Mouse (Mus musculus): Measurements from ENCODE around the gene Sorbs1.

Sorbs1 gene

GRCm38 (mm10) chr19:40299983-40300759 lies 213.4 kb downstream of the Sorbs1 start:
- DNase-seq (ENCODE audit: low spot score in 2 of 2) = no peak

- no peak for DNase-seq (ENCODE audit: low spot score in 2 of 2)
Observed at GRCm38 (mm10) chr19:40299182-40299581, 214.4 kb downstream of the Sorbs1 start.

DNA sequence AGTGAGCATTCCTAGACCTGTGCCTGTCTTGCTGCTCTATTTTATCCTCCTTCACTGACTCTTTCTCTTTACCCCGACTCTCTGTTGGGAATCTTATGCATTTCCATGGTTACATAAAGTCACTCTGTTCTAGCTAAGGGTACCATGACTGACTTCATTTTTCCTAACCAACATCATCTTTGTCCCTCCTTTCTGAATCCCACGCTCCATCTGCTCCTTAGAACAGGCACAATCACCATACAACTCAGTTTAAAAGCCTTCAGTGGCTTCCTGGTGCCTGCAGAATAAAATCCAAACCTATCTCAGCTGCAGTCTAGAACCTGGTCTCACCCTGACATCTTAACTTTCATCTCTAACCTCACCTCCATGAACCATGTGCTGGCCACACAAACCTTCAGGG lies 215.0 kb downstream of the Sorbs1 start:
- DNase-seq (ENCODE audit: low spot score in 2 of 2) = no peak

GRCm38 (mm10) chr19:40297798-40298144 lies 215.8 kb downstream of the Sorbs1 start:
- DNase-seq (ENCODE audit: low spot score in 2 of 2) = no peak

DNA sequence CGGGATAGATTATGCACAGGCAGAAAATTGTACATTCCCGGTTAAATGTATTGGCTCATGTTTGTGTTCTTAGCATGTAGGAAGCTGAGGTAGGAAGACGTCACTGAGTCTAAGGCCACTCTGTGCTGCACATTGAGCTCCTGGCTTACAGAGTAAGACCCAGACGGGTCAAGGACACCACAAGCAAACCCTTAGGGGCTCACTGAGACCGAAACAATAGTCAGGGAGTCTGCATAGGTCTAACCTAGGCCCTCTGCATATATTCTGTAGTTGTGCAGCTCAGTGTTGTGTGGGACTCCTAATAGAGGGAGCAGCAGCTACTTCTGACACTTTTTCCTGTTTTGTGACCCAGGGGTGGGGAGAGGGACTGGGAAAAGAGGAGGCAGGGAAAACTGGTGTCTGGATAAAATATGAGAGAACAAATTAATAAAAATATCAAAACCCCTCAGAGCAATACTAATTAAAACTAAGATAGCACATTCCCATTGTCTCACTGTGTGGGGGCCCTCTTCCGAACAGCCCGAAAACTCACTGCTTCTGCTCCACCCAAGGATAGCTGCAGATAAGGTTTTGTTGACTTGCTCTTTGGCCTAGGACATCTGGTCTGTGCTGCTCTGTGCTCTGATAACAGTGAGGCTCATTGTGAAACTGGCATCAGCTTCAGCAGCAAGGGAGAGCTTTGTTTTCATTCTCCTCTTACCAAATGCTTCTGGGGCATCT lies 216.3 kb downstream of the Sorbs1 start:
- DNase-seq (ENCODE audit: low spot score in 2 of 2) = no peak

- no peak for DNase-seq (ENCODE audit: low spot score in 2 of 2)
Observed at GRCm38 (mm10) chr19:40294231-40294630, 219.3 kb downstream of the Sorbs1 start.

- no peak for DNase-seq (ENCODE audit: low spot score in 2 of 2)
Observed at GRCm38 (mm10) chr19:40293791-40294190, 219.8 kb downstream of the Sorbs1 start.

GRCm38 (mm10) chr19:40290099-40290724 lies 223.4 kb downstream of the Sorbs1 start:
- DNase-seq (ENCODE audit: low spot score in 2 of 2) = no peak

DNA sequence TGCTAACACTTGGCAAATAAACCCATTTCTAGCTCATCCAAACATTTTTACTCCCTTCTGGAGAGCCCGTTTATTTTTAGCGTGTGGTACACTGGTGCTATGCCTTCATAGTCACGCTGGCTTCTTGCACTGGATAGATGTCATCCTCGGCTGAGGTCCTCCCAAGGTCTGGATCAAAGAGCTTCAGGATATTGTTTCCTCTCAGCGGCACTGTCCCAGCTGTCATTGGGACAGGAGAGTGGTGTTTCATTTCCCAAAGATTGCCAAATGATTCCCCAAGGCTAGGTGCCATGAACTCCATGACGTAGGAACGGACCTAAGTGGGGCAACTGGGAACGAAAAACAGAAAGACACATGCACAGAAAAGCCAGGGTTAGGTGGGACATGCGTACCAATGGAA lies 225.2 kb downstream of the Sorbs1 start:
- DNase-seq (ENCODE audit: low spot score in 2 of 2) = no peak

- no peak for DNase-seq (ENCODE audit: low spot score in 2 of 2)
Observed at GRCm38 (mm10) chr19:40284704-40285103, 228.9 kb downstream of the Sorbs1 start.

- no peak for DNase-seq (ENCODE audit: low spot score in 2 of 2)
Observed at GRCm38 (mm10) chr19:40283415-40283814, 230.2 kb downstream of the Sorbs1 start.

- DNase-seq (ENCODE audit: low spot score in 2 of 2) = no peak
Observed at GRCm38 (mm10) chr19:40278372-40279023, 235.1 kb downstream of the Sorbs1 start.

DNA sequence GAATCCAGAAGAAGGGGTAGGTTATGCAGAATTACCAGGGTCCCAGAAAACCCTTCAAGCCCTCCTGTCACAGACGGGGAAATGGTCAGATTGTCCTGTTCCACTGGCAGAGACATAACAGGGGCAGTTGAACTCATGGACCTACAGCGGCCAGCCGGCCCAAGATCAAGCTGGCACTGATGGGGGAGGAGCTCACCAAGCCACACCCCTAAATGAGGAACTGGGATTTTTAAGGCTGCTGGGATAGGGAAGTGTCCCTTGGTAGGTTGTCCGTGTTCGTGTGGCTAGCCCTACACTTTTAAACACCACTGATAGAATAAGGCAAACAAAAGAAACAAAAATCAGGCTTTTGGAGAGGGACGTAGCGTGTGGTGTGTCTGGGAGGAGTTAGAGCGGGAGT lies 236.1 kb downstream of the Sorbs1 start:
- no peak for DNase-seq (ENCODE audit: low spot score in 2 of 2)

DNA sequence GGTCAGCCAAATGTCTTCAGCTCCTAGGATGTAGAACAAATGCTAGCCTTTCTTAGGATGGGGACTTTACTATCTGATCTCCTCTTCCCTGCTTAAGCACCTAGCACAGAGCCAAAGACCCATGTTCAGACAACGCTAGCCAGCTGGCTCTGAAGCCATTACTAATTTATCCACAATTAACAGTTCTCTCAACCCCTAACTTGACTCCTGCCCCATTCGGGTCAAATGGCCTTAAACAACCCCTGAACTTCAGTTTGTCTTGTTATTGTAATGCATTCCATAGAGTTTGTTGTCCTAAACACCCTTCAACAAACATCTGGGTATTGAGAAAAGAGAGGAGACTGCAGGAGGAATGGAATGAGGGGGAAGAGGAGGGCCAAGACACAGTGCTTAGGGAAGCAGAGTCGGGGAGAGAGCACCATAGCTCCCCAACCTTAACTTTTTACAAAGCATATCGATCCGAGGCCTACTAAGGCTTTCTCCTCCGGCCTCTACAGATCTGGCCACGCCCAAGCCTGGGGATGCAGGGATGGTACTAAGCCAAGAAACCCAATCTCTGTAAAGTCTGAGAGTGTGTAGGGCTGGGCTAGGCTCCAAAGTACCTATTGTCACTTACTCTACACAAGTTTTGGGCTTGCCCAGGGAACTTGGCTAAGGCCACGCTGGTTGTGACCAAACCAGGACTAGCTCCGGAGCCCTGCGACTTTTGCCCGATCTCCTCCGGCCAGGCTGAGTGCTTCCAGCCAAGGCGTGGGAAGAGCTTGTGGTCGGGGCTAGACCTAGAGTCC lies 238.0 kb downstream of the Sorbs1 start:
- no peak for DNase-seq (ENCODE audit: low spot score in 2 of 2)

- DNase-seq (ENCODE audit: low spot score in 2 of 2) = no peak
Observed at GRCm38 (mm10) chr19:40272674-40273073, 240.9 kb downstream of the Sorbs1 start.

- DNase-seq (ENCODE audit: low spot score in 2 of 2) = peak; percentile 61 to 82
Observed at GRCm38 (mm10) chr19:40271308-40271892, 242.2 kb downstream of the Sorbs1 start, which contains the start of gene Pdlim1. Gene Pdlim1, minus strand, starts transcription at chr19:40271842.

- peak; percentile 59 to 71 for DNase-seq (ENCODE audit: low spot score in 2 of 2)
Observed at GRCm38 (mm10) chr19:40270351-40271307, 242.9 kb downstream of the Sorbs1 start.

GRCm38 (mm10) chr19:40269526-40269925 lies 244.1 kb downstream of the Sorbs1 start:
- no peak for DNase-seq (ENCODE audit: low spot score in 2 of 2)

- DNase-seq (ENCODE audit: low spot score in 2 of 2) = no peak
Observed at GRCm38 (mm10) chr19:40268493-40268892, 245.1 kb downstream of the Sorbs1 start.

- DNase-seq (ENCODE audit: low spot score in 2 of 2) = peak; percentile 19 to 39
Observed at GRCm38 (mm10) chr19:40267380-40267779, 246.2 kb downstream of the Sorbs1 start.

All from spleen, postnatal 10 days (tissue).